Mouse (Mus musculus) C2C12 (cell line): ENCODE measurements around the gene Lonp2. TPM values are rescaled to one million over a fixed set of nuclear protein-coding genes. Genes with fewer than 3 reads are reported as not detected.

Experiments used
- H3K27me3 ChIP-seq: one replicate; pipeline ENCODE4 v1.6.1; 2011; ENCODE audit not compliant: control insufficient read depth, insufficient read depth, insufficient read length
- H3K36me3 ChIP-seq: one replicate; pipeline ENCODE4 v1.6.1; 2011; ENCODE audit not compliant: control insufficient read depth, insufficient read depth
- H3K4me3 ChIP-seq: one replicate; pipeline ENCODE4 v1.5.1; 2011; ENCODE audit warnings: mild to moderate bottlenecking, control low read depth; ENCODE audit not compliant: poor library complexity, insufficient read depth, severe bottlenecking
- H3K79me2 ChIP-seq: one replicate; pipeline ENCODE4 v1.6.1; 2011; ENCODE audit not compliant: control insufficient read depth, insufficient read depth
- H3K79me3 ChIP-seq: one replicate; pipeline ENCODE4 v1.6.1; 2011; ENCODE audit warnings: low read depth, control low read depth
- H3ac ChIP-seq: one replicate; pipeline ENCODE3; 2011; ENCODE audit warnings: low read depth; ENCODE audit not compliant: control insufficient read depth, insufficient read length
- CEBPB ChIP-seq: IDR thresholded peaks from one replicate; pipeline ENCODE4 v1.6.1; 2011; ENCODE audit warnings: low read depth, mild to moderate bottlenecking, control low read depth, moderate library complexity
- CTCF ChIP-seq: IDR thresholded peaks from one replicate; pipeline ENCODE4 v1.5.1; 2011; ENCODE audit not compliant: control insufficient read depth, insufficient read depth, insufficient read length
- FOSL1 ChIP-seq: IDR thresholded peaks from one replicate; pipeline ENCODE4 v1.8.0; 2011; ENCODE audit warnings: mild to moderate bottlenecking, low read length; ENCODE audit not compliant: poor library complexity, insufficient read depth, severe bottlenecking
- MAX ChIP-seq: IDR thresholded peaks from one replicate; pipeline ENCODE4 v1.6.1; 2011; ENCODE audit warnings: mild to moderate bottlenecking, control low read depth
- MYOD1 ChIP-seq: IDR thresholded peaks from one replicate; pipeline ENCODE4 v1.6.1; 2011; ENCODE audit warnings: low read depth; ENCODE audit not compliant: control insufficient read depth, insufficient read length
- MYOG ChIP-seq: IDR thresholded peaks from one replicate; pipeline ENCODE4 v1.6.1; 2011; ENCODE audit not compliant: control insufficient read depth, insufficient read length; ENCODE audit errors: extremely low read depth
- USF1 ChIP-seq: IDR thresholded peaks from one replicate; pipeline ENCODE4 v1.6.1; 2011; ENCODE audit warnings: low read depth, mild to moderate bottlenecking, control low read depth, moderate library complexity
- polyA plus RNA-seq: library from polyadenylated mRNA; unstranded; fragments of >200 nt; fragmentation: generic; extraction: Trizol; gene quantifications from one replicate; pipeline ENCODE4 v1.2.1, GENCODE M21; 2012; ENCODE audit warnings: missing spikeins

The Lonp2 gene
- polyA plus RNA-seq, 1 experiment, result 14.4 TPM

GRCm38 (mm10) chr8:86702453-86702852, 78.6 kb downstream of the Lonp2 start:
- Histone ChIP-seq H3K36me3 (no peaks in the 10 kb centered on the region), H3K79me3 (no peaks in the 10 kb centered on the region), H3K79me2 (no peaks in the 10 kb centered on the region), H3K27me3 (no peaks in the 10 kb centered on the region), H3K4me3 (no peak overlapping the region), H3ac (no peak overlapping the region)
- no peak for TF ChIP-seq MYOD1
- no peak for TF ChIP-seq CTCF
- TF ChIP-seq CEBPB, result no peak
- TF ChIP-seq MAX, result no peak
- no peak for TF ChIP-seq FOSL1
- TF ChIP-seq MYOG, result no peak
- TF ChIP-seq USF1, result no peak

- Histone ChIP-seq H3K79me3 (no peaks in the 10 kb centered on the region), H3K27me3 (no peaks in the 10 kb centered on the region), H3ac (no peak overlapping the region), H3K79me2 (no peaks in the 10 kb centered on the region), H3K36me3 (no peaks in the 10 kb centered on the region), H3K4me3 (no peak overlapping the region)
- TF ChIP-seq MYOD1, result no peak
- no peak for TF ChIP-seq CEBPB
Observed at GRCm38 (mm10) chr8:86705317-86705716, 81.5 kb downstream of the Lonp2 start.

DNA sequence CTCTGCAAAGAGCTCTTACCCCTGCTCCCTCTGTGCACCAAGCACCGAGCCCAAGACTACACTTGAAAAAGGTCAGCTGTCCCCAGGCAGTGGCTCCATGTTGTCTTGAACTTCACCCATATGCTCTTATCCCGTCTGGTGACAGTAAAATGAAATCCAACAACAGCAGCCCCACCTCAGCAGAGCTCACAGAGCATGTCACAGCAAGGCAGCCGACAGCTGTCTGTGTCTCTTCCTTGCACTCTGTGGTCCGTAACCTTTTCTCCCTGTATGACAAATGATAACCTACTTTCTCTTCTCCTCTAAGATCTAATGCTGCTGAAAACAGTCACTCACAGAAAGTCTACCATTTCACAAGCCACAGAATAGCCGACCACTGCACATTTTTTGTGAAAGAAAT, 82.9 kb downstream of the Lonp2 start:
- Histone ChIP-seq H3K27me3 (no peaks in the 10 kb centered on the region), H3K4me3 (no peak overlapping the region), H3ac (no peak overlapping the region), H3K79me2 (no peaks in the 10 kb centered on the region), H3K36me3 (no peaks in the 10 kb centered on the region), H3K79me3 (no peaks in the 10 kb centered on the region)
- TF ChIP-seq MAX, result no peak
- TF ChIP-seq USF1, result no peak
- TF ChIP-seq MYOD1, result no peak
- no peak for TF ChIP-seq CTCF
- no peak for TF ChIP-seq CEBPB
- TF ChIP-seq MYOG, result no peak
- no peak for TF ChIP-seq FOSL1

DNA sequence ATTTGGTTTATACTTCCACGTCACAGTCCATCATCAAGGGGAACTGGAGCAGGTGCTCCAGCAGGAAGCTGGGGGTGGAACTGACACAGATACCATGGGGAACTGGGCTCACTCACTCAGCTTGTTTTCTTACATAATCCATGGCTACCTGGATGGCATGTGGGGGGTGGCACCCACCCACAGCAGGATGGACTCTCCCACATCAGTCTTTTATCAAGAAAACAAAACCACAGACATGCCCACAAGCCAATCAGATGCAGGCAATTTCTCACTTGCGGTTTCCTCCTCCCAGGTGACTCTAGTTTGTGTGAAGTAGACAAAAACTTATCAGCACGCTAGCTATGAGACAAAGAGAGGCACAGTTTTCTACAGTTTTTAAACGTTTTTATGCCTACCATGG, 84.0 kb downstream of the Lonp2 start:
- Histone ChIP-seq H3K79me2 (no peaks in the 10 kb centered on the region), H3K36me3 (no peaks in the 10 kb centered on the region), H3ac (no peak overlapping the region), H3K79me3 (no peaks in the 10 kb centered on the region), H3K4me3 (no peak overlapping the region), H3K27me3 (no peaks in the 10 kb centered on the region)
- TF ChIP-seq MYOG (no peak), CTCF (no peak), MAX (no peak), CEBPB (no peak), FOSL1 (no peak), USF1 (no peak), MYOD1 (no peak)

DNA sequence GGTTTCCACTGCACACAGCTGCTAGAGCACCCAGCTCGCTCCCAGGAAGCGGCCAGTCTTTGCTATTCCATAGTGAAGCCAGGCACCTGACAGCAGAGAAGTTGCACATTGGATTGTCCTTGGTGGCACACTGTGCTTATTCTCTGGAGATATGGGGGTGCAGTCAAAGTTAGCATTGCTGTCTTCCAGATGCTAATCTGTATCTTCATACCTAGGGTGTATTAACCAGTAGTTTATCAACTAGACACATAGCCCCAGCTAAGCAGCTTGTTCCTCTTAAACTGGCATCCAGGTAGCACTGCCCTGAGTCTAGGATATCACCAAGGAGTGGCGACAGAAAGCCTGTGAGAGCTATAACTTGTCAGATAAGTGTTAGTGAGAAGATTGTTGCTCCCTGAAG, 88.8 kb downstream of the Lonp2 start:
- Histone ChIP-seq H3K27me3 (no peaks in the 10 kb centered on the region), H3K79me3 (no peaks in the 10 kb centered on the region), H3K4me3 (no peak overlapping the region), H3K79me2 (no peaks in the 10 kb centered on the region), H3ac (no peak overlapping the region), H3K36me3 (peaks cover 26% of the 10 kb centered on the region)
- no peak for TF ChIP-seq FOSL1
- no peak for TF ChIP-seq MYOG
- TF ChIP-seq CTCF, result no peak
- TF ChIP-seq USF1, result no peak
- no peak for TF ChIP-seq MAX
- no peak for TF ChIP-seq MYOD1
- TF ChIP-seq CEBPB, result no peak

DNA sequence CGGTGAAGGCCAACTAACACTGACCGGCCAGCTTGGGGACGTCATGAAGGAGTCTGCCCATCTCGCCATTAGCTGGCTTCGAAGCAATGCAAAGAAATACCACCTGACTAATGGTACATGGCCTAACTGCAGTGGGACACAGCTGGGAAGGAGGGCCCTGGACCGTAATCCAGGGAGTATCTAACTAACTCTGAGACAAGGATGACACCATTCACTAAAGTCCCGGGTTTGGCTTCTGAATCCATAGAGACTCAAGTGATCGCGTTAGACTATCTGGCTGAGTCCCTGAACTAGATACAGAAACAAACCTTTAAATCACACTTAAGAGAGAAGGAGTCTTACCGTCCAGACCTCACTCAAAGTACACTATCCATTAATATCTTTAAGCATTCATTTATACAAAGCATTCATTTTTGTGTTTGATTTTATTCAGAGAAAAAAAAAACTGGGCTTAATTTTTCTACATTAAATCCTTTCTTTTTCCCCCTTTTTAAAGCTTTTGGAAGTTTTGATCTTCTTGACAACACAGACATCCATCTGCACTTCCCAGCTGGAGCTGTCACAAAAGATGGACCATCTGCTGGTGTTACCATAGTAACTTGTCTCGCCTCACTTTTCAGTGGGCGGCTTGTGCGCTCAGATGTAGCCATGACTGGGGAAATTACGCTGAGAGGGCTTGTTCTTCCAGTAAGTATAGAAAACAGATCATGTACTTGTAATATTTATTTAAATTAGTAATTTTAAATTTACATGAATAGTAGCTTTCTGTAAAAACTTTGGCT, 89.8 kb downstream of the Lonp2 start:
- Histone ChIP-seq H3ac (no peak overlapping the region), H3K27me3 (no peaks in the 10 kb centered on the region), H3K36me3 (peaks cover 26% of the 10 kb centered on the region), H3K79me3 (no peaks in the 10 kb centered on the region), H3K4me3 (no peak overlapping the region), H3K79me2 (no peaks in the 10 kb centered on the region)
- no peak for TF ChIP-seq USF1
- TF ChIP-seq MYOG, result no peak
- no peak for TF ChIP-seq MYOD1
- TF ChIP-seq CEBPB, result no peak
- TF ChIP-seq MAX, result no peak
- no peak for TF ChIP-seq FOSL1
- TF ChIP-seq CTCF, result no peak
